Mouse (Mus musculus) heart, embryonic 12.5 days (tissue): ENCODE data around the gene Polr2e. TPM values are rescaled to one million over a fixed set of nuclear protein-coding genes. Genes with fewer than 3 reads are reported as not detected.
A peak's percentile ranks its signal among the peaks of the same experiment; 100 is the strongest.

Experiments
- ATAC-seq: fragments of 200-750 bp; cut with Nextera tagmentation; 2 replicates; pipeline ENCODE4 v1.8.0; 2017; ENCODE audit warnings: moderate TSS enrichment, moderate library complexity; ENCODE audit not compliant: insufficient number of reproducible peaks, low FRiP score
- H3K27ac ChIP-seq: fragments of 300-500 bp; sonication (generic); 2 replicates; pipeline ENCODE4 v1.5.1; 2016; ENCODE audit warnings: mild to moderate bottlenecking, moderate library complexity; ENCODE audit not compliant: poor library complexity, severe bottlenecking
- H3K27me3 ChIP-seq: fragments of 300-500 bp; sonication (generic); replicated peaks from 2 replicates; pipeline ENCODE4 v1.6.1; 2016; ENCODE audit warnings: mild to moderate bottlenecking, moderate library complexity
- H3K36me3 ChIP-seq: fragments of 300-500 bp; sonication (generic); 2 replicates; pipeline ENCODE4 v1.6.1; 2016; ENCODE audit warnings: mild to moderate bottlenecking, moderate library complexity
- H3K4me1 ChIP-seq: fragments of 300-500 bp; sonication (generic); replicated peaks from 2 replicates; pipeline ENCODE4 v1.6.1; 2016; ENCODE audit warnings: mild to moderate bottlenecking
- H3K4me2 ChIP-seq: fragments of 300-500 bp; sonication (generic); 2 replicates; pipeline ENCODE4 v1.6.1; 2016; ENCODE audit warnings: mild to moderate bottlenecking, moderate library complexity
- H3K4me3 ChIP-seq: fragments of 300-500 bp; sonication (generic); 2 replicates; pipeline ENCODE4 v1.5.1; 2016; ENCODE audit warnings: mild to moderate bottlenecking
- H3K9ac ChIP-seq: fragments of 300-500 bp; sonication (generic); 2 replicates; pipeline ENCODE4 v1.6.1; 2016; ENCODE audit warnings: mild to moderate bottlenecking, moderate library complexity
- H3K9me3 ChIP-seq: fragments of 300-500 bp; sonication (generic); replicated peaks from 2 replicates; pipeline ENCODE4 v1.6.1; 2016; ENCODE audit warnings: mild to moderate bottlenecking, moderate library complexity
- WGBS: fragments of 180-500 bp; shearing (Covaris S2); methylation state at CpG from one replicate; pipeline ENCODE4 v1.1.7; 2016; 5-methylcytosine and 5-hydroxymethylcytosine counted together
- polyA plus RNA-seq: library from polyadenylated mRNA; unstranded; fragments of >200 nt; fragmentation: Nextera tagmentation; extraction: Ambion mirVana; gene quantifications from 2 replicates; pipeline ENCODE4 v1.2.1, GENCODE M21; 2016

The Polr2e gene
- polyA plus RNA-seq, 1 experiment from 2014 or later, result 132 TPM

DNA sequence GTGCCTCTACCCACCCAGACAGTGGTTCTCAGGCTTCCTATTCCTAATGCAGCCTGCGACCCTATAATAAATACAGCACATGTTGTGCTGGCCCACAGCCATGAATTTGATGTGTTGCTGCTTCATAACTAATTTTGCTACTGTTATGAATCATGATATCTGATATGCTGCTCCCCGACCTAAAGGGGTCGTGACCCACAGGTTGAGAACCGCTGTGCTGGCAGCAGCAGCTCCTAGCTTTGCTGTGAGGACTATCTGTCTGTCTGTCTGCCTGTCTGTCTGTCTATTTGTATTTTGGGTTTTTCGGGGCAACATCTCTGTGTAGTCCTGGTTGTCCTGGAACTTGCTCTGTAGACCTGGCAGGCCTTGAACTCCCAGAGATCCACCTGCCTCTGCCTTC, 15.8 kb downstream of the Polr2e start:
- Histone ChIP-seq H3K9ac (no peak overlapping the region), H3K4me1 (peaks cover 17% of the 10 kb centered on the region), H3K9me3 (no peaks in the 10 kb centered on the region), H3K27ac (no peak overlapping the region), H3K36me3 (peaks cover 17% of the 10 kb centered on the region; the same call in 1 of the 2 replicates), H3K4me3 (no peak overlapping the region), H3K27me3 (no peaks in the 10 kb centered on the region), H3K4me2 (no peak overlapping the region)
- no peak for ATAC-seq
- WGBS, result 84% methylated on average over 5 of the region's 5 CpGs

DNA sequence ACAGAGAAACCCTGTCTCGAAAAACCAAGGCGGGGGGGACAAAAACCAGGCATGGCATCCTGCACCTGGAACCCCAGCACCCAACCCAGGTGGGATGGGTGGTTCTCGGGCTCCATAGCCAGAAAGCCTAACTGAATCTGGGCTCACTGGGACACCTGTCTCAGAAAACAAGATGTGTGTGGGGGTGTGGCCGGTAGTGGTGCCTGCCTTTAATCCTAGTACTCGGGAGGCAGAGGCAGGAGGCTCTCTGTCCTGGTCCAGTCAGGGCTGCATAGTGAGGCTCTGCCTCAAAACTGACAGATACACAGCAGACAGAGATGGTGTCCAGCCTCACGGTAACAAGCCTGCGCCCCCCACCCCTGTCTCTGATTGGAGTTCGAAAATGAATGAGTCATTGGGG, 16.8 kb downstream of the Polr2e start:
- H3K4me1 ChIP-seq, result peaks cover 21% of the 10 kb centered on the region
- no peak overlapping the region for H3K4me2 ChIP-seq
- H3K36me3 ChIP-seq, result peaks cover 17% of the 10 kb centered on the region; the same call in 1 of the 2 replicates
- ATAC-seq, result no peak
- 93% methylated on average over 8 of the region's 8 CpGs for WGBS
- H3K9me3 ChIP-seq, result no peaks in the 10 kb centered on the region
- H3K27me3 ChIP-seq, result peaks cover 1% of the 10 kb centered on the region; the same call in 1 of the 2 replicates
- H3K27ac ChIP-seq, result no peak overlapping the region
- H3K4me3 ChIP-seq, result no peak overlapping the region
- H3K9ac ChIP-seq, result no peak overlapping the region

- Histone ChIP-seq H3K4me1 (peaks cover 21% of the 10 kb centered on the region), H3K9ac (no peak overlapping the region), H3K9me3 (no peaks in the 10 kb centered on the region), H3K4me3 (no peak overlapping the region), H3K27me3 (peaks cover 6% of the 10 kb centered on the region; the same call in 1 of the 2 replicates), H3K36me3 (peaks cover 17% of the 10 kb centered on the region; the same call in 1 of the 2 replicates), H3K4me2 (no peak overlapping the region), H3K27ac (no peak overlapping the region)
- WGBS, result 91% methylated on average over 12 of the region's 12 CpGs
- no peak for ATAC-seq
Observed at GRCm38 (mm10) chr10:80022164-80022563, 17.4 kb downstream of the Polr2e start.

DNA sequence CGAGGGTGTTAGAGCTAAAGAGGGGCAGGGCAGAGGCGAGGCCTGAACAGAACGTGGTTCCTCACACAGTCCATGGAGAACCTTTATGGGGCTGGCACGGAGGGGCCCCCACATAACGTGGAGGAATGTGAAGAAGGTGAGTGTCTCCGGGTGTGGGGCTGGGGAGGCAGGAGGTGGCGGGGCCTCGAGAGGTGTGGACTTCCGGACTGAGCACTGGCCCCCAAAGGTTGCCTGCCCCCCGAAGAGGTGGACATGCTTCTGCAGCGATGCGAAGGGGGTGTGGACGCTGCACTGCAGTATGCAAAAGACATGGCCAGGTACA, 18.3 kb downstream of the Polr2e start:
- no peak for ATAC-seq
- no peak overlapping the region for H3K4me2 ChIP-seq
- peaks cover 24% of the 10 kb centered on the region for H3K4me1 ChIP-seq
- H3K9ac ChIP-seq, result no peak overlapping the region
- H3K27me3 ChIP-seq, result peaks cover 6% of the 10 kb centered on the region; the same call in 1 of the 2 replicates
- H3K36me3 ChIP-seq, result peaks cover 13% of the 10 kb centered on the region; the same call in 1 of the 2 replicates
- no peaks in the 10 kb centered on the region for H3K9me3 ChIP-seq
- H3K27ac ChIP-seq, result no peak overlapping the region
- 89% methylated on average over 13 of the region's 13 CpGs for WGBS
- H3K4me3 ChIP-seq, result no peak overlapping the region

DNA sequence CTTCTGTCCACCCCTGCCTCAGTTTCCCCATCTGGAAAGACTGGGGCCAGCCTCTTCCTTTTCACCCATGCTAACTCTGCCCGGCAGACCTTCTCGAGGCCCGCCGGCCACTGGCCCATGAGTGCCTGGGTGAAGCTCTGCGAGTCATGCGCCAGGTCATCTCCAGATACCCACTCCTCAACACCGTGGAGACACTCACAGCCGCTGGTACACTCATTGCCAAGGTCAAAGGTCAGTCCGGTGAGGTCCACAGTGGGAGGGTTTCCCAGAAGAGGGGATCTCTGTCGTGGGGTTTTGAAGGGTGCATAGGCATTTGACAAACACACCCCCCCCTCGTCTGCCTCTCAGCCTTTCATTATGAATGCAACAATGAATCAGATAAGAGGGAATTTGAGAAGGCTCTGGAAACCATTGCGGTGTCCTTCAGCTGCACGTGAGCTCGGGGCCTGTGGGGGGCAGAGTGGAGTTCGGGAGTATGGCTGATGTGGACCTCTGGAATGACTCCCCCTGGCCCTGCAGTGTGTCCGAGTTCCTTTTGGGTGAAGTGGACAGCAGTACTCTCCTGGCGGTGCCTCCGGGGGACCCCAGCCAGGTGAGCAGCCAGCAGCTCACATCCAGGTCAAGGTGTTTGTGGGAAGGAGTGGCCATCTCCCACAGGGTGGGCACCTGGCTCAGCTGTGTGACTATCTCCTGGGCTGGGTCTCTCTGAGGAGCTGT, 18.8 kb downstream of the Polr2e start:
- Histone ChIP-seq H3K9ac (0 out of 2 replicates have a peak overlapping the region, but pooled peaks have one; percentile 53), H3K4me3 (peak overlapping the region; percentile 30; the same call in 1 of the 2 replicates), H3K27me3 (peaks cover 9% of the 10 kb centered on the region), H3K4me2 (peak overlapping the region; percentile 62), H3K4me1 (peaks cover 28% of the 10 kb centered on the region), H3K36me3 (peaks cover 13% of the 10 kb centered on the region; the same call in 1 of the 2 replicates), H3K27ac (no peak overlapping the region), H3K9me3 (no peaks in the 10 kb centered on the region)
- WGBS, result 80% methylated on average over 18 of the region's 18 CpGs
- no peak for ATAC-seq

- ATAC-seq, result no peak
- no peaks in the 10 kb centered on the region for H3K9me3 ChIP-seq
- 0 out of 2 replicates have a peak overlapping the region, but pooled peaks have one; percentile 41 for H3K27ac ChIP-seq
- peaks cover 13% of the 10 kb centered on the region; the same call in 1 of the 2 replicates for H3K36me3 ChIP-seq
- WGBS, result 32% methylated on average over 11 of the region's 11 CpGs
- peaks cover 29% of the 10 kb centered on the region for H3K4me1 ChIP-seq
- peak overlapping the region; percentile 53; the same call in 1 of the 2 replicates for H3K9ac ChIP-seq
- peak overlapping the region; percentile 30 for H3K4me3 ChIP-seq
- peaks cover 14% of the 10 kb centered on the region for H3K27me3 ChIP-seq
- H3K4me2 ChIP-seq, result peak overlapping the region; percentile 62
Observed at GRCm38 (mm10) chr10:80020191-80020590, 19.4 kb downstream of the Polr2e start.

DNA sequence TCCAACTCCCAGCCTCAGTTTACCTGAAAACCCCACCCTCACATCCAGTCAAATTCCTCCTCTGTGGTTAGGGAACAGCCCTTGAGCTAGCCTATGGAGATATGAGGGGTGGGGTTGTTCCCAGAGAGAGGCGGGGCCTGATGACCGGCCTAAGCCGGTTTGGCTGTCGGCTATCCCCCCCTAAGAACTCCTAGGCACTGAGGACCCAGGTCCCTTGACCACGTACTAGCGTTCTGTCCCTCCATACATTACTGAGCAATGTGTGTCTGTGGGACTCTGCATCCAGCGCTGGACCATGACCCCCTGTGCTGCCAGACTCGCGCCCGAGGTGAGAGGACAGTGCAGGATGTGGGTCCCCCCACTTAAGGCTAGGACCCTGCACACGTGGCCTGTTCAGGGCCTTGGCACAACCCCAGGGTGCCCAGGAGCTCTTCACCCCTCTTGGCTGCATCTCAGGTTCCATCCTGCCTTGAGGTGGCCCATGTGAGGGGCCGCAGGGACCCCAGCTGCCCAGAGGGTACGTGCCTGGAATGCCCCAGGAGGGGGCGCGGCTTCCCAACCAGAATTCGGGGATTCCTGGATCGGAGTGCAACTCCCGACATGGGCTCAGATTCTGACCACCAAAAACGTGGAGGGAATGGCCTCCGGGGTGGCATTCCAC, 20.0 kb downstream of the Polr2e start:
- Histone ChIP-seq H3K4me1 (peaks cover 29% of the 10 kb centered on the region), H3K27me3 (peaks cover 20% of the 10 kb centered on the region), H3K27ac (peak overlapping the region; percentile 41), H3K36me3 (peaks cover 10% of the 10 kb centered on the region; the same call in 1 of the 2 replicates), H3K4me2 (peak overlapping the region; percentile 62), H3K9me3 (no peaks in the 10 kb centered on the region), H3K4me3 (peak overlapping the region; percentile 30), H3K9ac (peak overlapping the region; percentile 53)
- 8% methylated on average over 20 of the region's 20 CpGs for WGBS
- ATAC-seq, result peak; percentile 70

DNA sequence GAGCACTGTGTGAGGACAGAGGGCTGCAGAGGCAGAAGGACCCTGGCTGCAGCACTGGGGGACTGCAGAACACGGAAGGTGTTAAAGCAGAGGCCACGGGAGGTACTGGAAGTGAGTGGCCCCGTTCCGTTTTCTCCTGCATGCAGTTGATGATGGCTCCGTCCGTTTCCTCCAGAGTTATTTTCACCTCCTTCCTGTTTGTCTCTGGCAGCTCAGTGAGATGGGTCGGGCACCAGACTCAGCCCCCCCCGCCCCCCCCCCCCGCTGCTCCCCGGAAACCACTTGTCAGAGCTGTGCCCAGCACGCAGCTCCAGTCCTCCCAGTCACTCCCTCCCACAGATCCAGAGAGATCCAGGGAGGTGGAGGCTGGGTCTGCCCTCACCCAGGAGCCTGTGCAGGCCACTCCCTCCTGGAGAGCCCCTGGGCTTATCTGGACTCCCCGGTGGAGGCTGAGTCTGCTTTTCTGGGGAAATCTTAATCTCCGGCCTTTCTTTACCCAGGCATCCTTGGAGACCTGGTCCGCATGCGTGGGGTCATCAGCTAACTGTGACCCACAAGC, 20.8 kb downstream of the Polr2e start:
- Histone ChIP-seq H3K9ac (0 out of 2 replicates have a peak overlapping the region, but pooled peaks have one; percentile 5), H3K36me3 (peaks cover 10% of the 10 kb centered on the region; the same call in 1 of the 2 replicates), H3K9me3 (no peaks in the 10 kb centered on the region), H3K27ac (peak overlapping the region; percentile 41), H3K27me3 (peaks cover 28% of the 10 kb centered on the region), H3K4me1 (peaks cover 29% of the 10 kb centered on the region), H3K4me2 (peak overlapping the region; percentile 62), H3K4me3 (peak overlapping the region; percentile 30)
- WGBS, result 1% methylated on average over 15 of the region's 15 CpGs
- ATAC-seq, result peak; percentile 69; the same call in 1 of the 2 replicates

DNA sequence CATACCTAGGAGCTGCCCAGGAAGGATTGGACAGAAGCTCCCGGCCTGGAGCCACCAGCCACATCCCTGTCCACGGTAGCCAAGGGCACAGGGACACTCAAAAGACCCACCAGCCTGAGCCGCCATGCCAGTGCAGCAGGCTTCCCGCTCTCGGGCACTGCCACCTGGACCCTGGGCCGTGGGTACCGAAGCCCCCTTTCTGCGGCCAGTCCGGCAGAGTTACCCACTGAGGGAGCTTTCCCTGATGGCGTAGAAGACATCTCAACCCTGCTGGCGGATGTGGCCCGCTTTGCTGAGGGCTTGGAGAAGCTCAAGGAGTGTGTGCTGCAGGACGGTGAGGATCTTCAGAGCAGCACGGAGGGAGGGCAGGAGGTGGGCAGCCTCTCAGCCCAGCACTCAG, 21.8 kb downstream of the Polr2e start:
- Histone ChIP-seq H3K9ac (no peak overlapping the region), H3K36me3 (peaks cover 10% of the 10 kb centered on the region; the same call in 1 of the 2 replicates), H3K27me3 (peaks cover 39% of the 10 kb centered on the region), H3K4me2 (peak overlapping the region; percentile 23; the same call in 1 of the 2 replicates), H3K4me1 (peaks cover 29% of the 10 kb centered on the region), H3K27ac (no peak overlapping the region), H3K4me3 (no peak overlapping the region), H3K9me3 (no peaks in the 10 kb centered on the region)
- no peak for ATAC-seq
- 77% methylated on average over 14 of the region's 14 CpGs for WGBS

DNA sequence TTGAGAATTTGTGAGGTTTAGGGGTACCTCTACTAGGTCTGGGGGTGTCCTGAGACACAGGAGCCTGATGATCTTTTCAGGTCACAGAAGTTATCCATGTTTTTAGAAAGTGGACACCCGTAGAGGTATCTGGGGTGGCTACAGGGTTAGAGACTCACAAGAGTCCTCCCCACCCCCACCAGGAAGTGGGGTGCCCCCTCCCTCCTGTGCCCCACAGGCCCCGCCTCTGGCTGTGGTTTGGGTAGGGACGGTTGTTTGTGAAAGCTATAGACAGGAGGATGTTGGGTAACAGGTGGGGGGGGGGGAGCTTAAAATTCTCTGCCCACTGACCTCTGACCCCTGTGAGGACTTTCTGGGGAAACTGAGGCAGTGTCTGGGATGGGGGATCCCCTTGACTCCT, 22.2 kb downstream of the Polr2e start:
- 71% methylated on average over 3 of the region's 3 CpGs for WGBS
- H3K4me2 ChIP-seq, result peak overlapping the region; percentile 23; the same call in 1 of the 2 replicates
- no peak overlapping the region for H3K4me3 ChIP-seq
- H3K9me3 ChIP-seq, result no peaks in the 10 kb centered on the region
- H3K36me3 ChIP-seq, result peaks cover 6% of the 10 kb centered on the region; the same call in 1 of the 2 replicates
- peaks cover 29% of the 10 kb centered on the region for H3K4me1 ChIP-seq
- ATAC-seq, result no peak
- no peak overlapping the region for H3K27ac ChIP-seq
- peaks cover 42% of the 10 kb centered on the region for H3K27me3 ChIP-seq
- no peak overlapping the region for H3K9ac ChIP-seq

GRCm38 (mm10) chr10:80016931-80017330, 22.7 kb downstream of the Polr2e start:
- Histone ChIP-seq H3K36me3 (peaks cover 6% of the 10 kb centered on the region; the same call in 1 of the 2 replicates), H3K4me3 (no peak overlapping the region), H3K9ac (no peak overlapping the region), H3K4me2 (peak overlapping the region; percentile 25; the same call in 1 of the 2 replicates), H3K4me1 (peaks cover 29% of the 10 kb centered on the region), H3K27ac (no peak overlapping the region), H3K27me3 (peaks cover 46% of the 10 kb centered on the region), H3K9me3 (no peaks in the 10 kb centered on the region)
- WGBS, result 89% methylated on average over 10 of the region's 10 CpGs
- no peak for ATAC-seq
